Mouse (Mus musculus): ENCODE results near the gene Slco2a1. TPM values are rescaled to one million over a fixed set of nuclear protein-coding genes. Genes with fewer than 3 reads are reported as not detected.
A peak's percentile ranks its signal among the peaks of the same experiment; 100 is the strongest.

Gene Slco2a1
- polyA plus RNA-seq, 1 experiment from 2014 or later: 4.3 TPM

GRCm38 (mm10) chr9:102992877-102993276 lies 4.4 kb downstream of the Slco2a1 start:
- WGBS: 39% methylated on average over 6 of the region's 6 CpGs
- peak overlapping the region; percentile 26 for H3K27ac ChIP-seq (ENCODE audit: low read length)
- peaks cover 27% of the 10 kb centered on the region for H3K4me1 ChIP-seq (ENCODE audit: control insufficient read depth, insufficient read depth, low read length)
- H3K27me3 ChIP-seq (ENCODE audit: control insufficient read depth, insufficient read depth, low read depth, low read length): no peaks in the 10 kb centered on the region
- H3K4me2 ChIP-seq (ENCODE audit: low read length): no peak overlapping the region
- no peaks in the 10 kb centered on the region for H3K36me3 ChIP-seq (ENCODE audit: control insufficient read depth, insufficient read depth, low read length)
- ATAC-seq: no peak
- H3K9me3 ChIP-seq (replicated peaks; ENCODE audit: control insufficient read depth, low read length, poor library complexity, severe bottlenecking): no peaks in the 10 kb centered on the region
- H3K9ac ChIP-seq (ENCODE audit: low read depth, low read length): no peak overlapping the region
- H3K4me3 ChIP-seq (ENCODE audit: low read depth, low read length): no peak overlapping the region

- Histone ChIP-seq H3K4me2 (ENCODE audit: low read length) (no peak overlapping the region), H3K4me1 (ENCODE audit: control insufficient read depth, insufficient read depth, low read length) (peaks cover 27% of the 10 kb centered on the region), H3K27me3 (ENCODE audit: control insufficient read depth, insufficient read depth, low read depth, low read length) (no peaks in the 10 kb centered on the region), H3K36me3 (ENCODE audit: control insufficient read depth, insufficient read depth, low read length) (no peaks in the 10 kb centered on the region), H3K9ac (ENCODE audit: low read depth, low read length) (no peak overlapping the region), H3K4me3 (ENCODE audit: low read depth, low read length) (no peak overlapping the region), H3K9me3 (replicated peaks; ENCODE audit: control insufficient read depth, low read length, poor library complexity, severe bottlenecking) (no peaks in the 10 kb centered on the region), H3K27ac (ENCODE audit: low read length) (no peak overlapping the region)
- WGBS: 83% methylated on average over 5 of the region's 5 CpGs
- no peak for ATAC-seq
These were observed 5.3 kb downstream of the Slco2a1 start for GRCm38 (mm10) chr9:102993764-102994163.

GRCm38 (mm10) chr9:102995800-102996635 lies 7.5 kb downstream of the Slco2a1 start:
- Histone ChIP-seq H3K9ac (ENCODE audit: low read depth, low read length) (no peak overlapping the region), H3K27ac (ENCODE audit: low read length) (no peak overlapping the region), H3K4me1 (ENCODE audit: control insufficient read depth, insufficient read depth, low read length) (peaks cover 11% of the 10 kb centered on the region), H3K9me3 (replicated peaks; ENCODE audit: control insufficient read depth, low read length, poor library complexity, severe bottlenecking) (no peaks in the 10 kb centered on the region), H3K4me3 (ENCODE audit: low read depth, low read length) (no peak overlapping the region), H3K36me3 (ENCODE audit: control insufficient read depth, insufficient read depth, low read length) (no peaks in the 10 kb centered on the region), H3K27me3 (ENCODE audit: control insufficient read depth, insufficient read depth, low read depth, low read length) (no peaks in the 10 kb centered on the region), H3K4me2 (ENCODE audit: low read length) (no peak overlapping the region)
- no peak for ATAC-seq
- WGBS: 87% methylated on average over 12 of the region's 12 CpGs

- WGBS: 83% methylated on average over 7 of the region's 7 CpGs
- no peak overlapping the region for H3K9ac ChIP-seq (ENCODE audit: low read depth, low read length)
- H3K27me3 ChIP-seq (ENCODE audit: control insufficient read depth, insufficient read depth, low read depth, low read length): no peaks in the 10 kb centered on the region
- no peak overlapping the region for H3K4me2 ChIP-seq (ENCODE audit: low read length)
- H3K27ac ChIP-seq (ENCODE audit: low read length): no peak overlapping the region
- no peaks in the 10 kb centered on the region for H3K36me3 ChIP-seq (ENCODE audit: control insufficient read depth, insufficient read depth, low read length)
- H3K4me1 ChIP-seq (ENCODE audit: control insufficient read depth, insufficient read depth, low read length): no peaks in the 10 kb centered on the region
- H3K9me3 ChIP-seq (replicated peaks; ENCODE audit: control insufficient read depth, low read length, poor library complexity, severe bottlenecking): no peaks in the 10 kb centered on the region
- no peak overlapping the region for H3K4me3 ChIP-seq (ENCODE audit: low read depth, low read length)
- no peak for ATAC-seq
These were observed 11.9 kb downstream of the Slco2a1 start for GRCm38 (mm10) chr9:103000384-103000783.

- Histone ChIP-seq H3K9ac (ENCODE audit: low read depth, low read length) (no peak overlapping the region), H3K27me3 (ENCODE audit: control insufficient read depth, insufficient read depth, low read depth, low read length) (peaks cover 9% of the 10 kb centered on the region), H3K4me1 (ENCODE audit: control insufficient read depth, insufficient read depth, low read length) (peaks cover 12% of the 10 kb centered on the region), H3K4me3 (ENCODE audit: low read depth, low read length) (no peak overlapping the region), H3K9me3 (replicated peaks; ENCODE audit: control insufficient read depth, low read length, poor library complexity, severe bottlenecking) (no peaks in the 10 kb centered on the region), H3K36me3 (ENCODE audit: control insufficient read depth, insufficient read depth, low read length) (no peaks in the 10 kb centered on the region), H3K27ac (ENCODE audit: low read length) (no peak overlapping the region), H3K4me2 (ENCODE audit: low read length) (no peak overlapping the region)
- WGBS: 84% methylated on average over 6 of the region's 6 CpGs
- no peak for ATAC-seq
These were observed 15.8 kb downstream of the Slco2a1 start for GRCm38 (mm10) chr9:103004343-103004742.

GRCm38 (mm10) chr9:103007699-103008078 lies 19.2 kb downstream of the Slco2a1 start:
- peaks cover 10% of the 10 kb centered on the region for H3K27me3 ChIP-seq (ENCODE audit: control insufficient read depth, insufficient read depth, low read depth, low read length)
- WGBS: 3% methylated on average over 15 of the region's 15 CpGs
- H3K4me2 ChIP-seq (ENCODE audit: low read length): peak overlapping the region; percentile 86
- 0 out of 2 replicates have a peak, but pooled peaks have one; percentile 25 for ATAC-seq
- H3K4me3 ChIP-seq (ENCODE audit: low read depth, low read length): peak overlapping the region; percentile 40
- H3K36me3 ChIP-seq (ENCODE audit: control insufficient read depth, insufficient read depth, low read length): no peaks in the 10 kb centered on the region
- no peaks in the 10 kb centered on the region for H3K9me3 ChIP-seq (replicated peaks; ENCODE audit: control insufficient read depth, low read length, poor library complexity, severe bottlenecking)
- peak overlapping the region; percentile 58 for H3K9ac ChIP-seq (ENCODE audit: low read depth, low read length)
- H3K27ac ChIP-seq (ENCODE audit: low read length): no peak overlapping the region
- H3K4me1 ChIP-seq (ENCODE audit: control insufficient read depth, insufficient read depth, low read length): peaks cover 12% of the 10 kb centered on the region

GRCm38 (mm10) chr9:103008079-103008855 lies 19.8 kb downstream of the Slco2a1 start:
- H3K9me3 ChIP-seq (replicated peaks; ENCODE audit: control insufficient read depth, low read length, poor library complexity, severe bottlenecking): no peaks in the 10 kb centered on the region
- peak overlapping the region; percentile 40 for H3K4me3 ChIP-seq (ENCODE audit: low read depth, low read length)
- H3K4me1 ChIP-seq (ENCODE audit: control insufficient read depth, insufficient read depth, low read length): peaks cover 12% of the 10 kb centered on the region
- ATAC-seq: 0 out of 2 replicates have a peak, but pooled peaks have one; percentile 17
- WGBS: under 1% methylated on average over 50 of the region's 50 CpGs
- H3K27ac ChIP-seq (ENCODE audit: low read length): no peak overlapping the region
- H3K27me3 ChIP-seq (ENCODE audit: control insufficient read depth, insufficient read depth, low read depth, low read length): peaks cover 10% of the 10 kb centered on the region
- H3K36me3 ChIP-seq (ENCODE audit: control insufficient read depth, insufficient read depth, low read length): no peaks in the 10 kb centered on the region
- H3K9ac ChIP-seq (ENCODE audit: low read depth, low read length): peak overlapping the region; percentile 58
- peak overlapping the region; percentile 86 for H3K4me2 ChIP-seq (ENCODE audit: low read length)

- Histone ChIP-seq H3K9me3 (replicated peaks; ENCODE audit: control insufficient read depth, low read length, poor library complexity, severe bottlenecking) (no peaks in the 10 kb centered on the region), H3K27me3 (ENCODE audit: control insufficient read depth, insufficient read depth, low read depth, low read length) (peaks cover 10% of the 10 kb centered on the region), H3K27ac (ENCODE audit: low read length) (no peak overlapping the region), H3K36me3 (ENCODE audit: control insufficient read depth, insufficient read depth, low read length) (no peaks in the 10 kb centered on the region), H3K9ac (ENCODE audit: low read depth, low read length) (no peak overlapping the region), H3K4me2 (ENCODE audit: low read length) (no peak overlapping the region), H3K4me1 (ENCODE audit: control insufficient read depth, insufficient read depth, low read length) (peaks cover 12% of the 10 kb centered on the region), H3K4me3 (ENCODE audit: low read depth, low read length) (no peak overlapping the region)
- no peak for ATAC-seq
- WGBS: 78% methylated on average over 3 of the region's 3 CpGs
These were observed 21.6 kb downstream of the Slco2a1 start for GRCm38 (mm10) chr9:103010161-103010560.

GRCm38 (mm10) chr9:103013366-103013765 lies 24.9 kb downstream of the Slco2a1 start:
- Histone ChIP-seq H3K4me1 (ENCODE audit: control insufficient read depth, insufficient read depth, low read length) (peaks cover 4% of the 10 kb centered on the region), H3K4me2 (ENCODE audit: low read length) (no peak overlapping the region), H3K27ac (ENCODE audit: low read length) (no peak overlapping the region), H3K4me3 (ENCODE audit: low read depth, low read length) (no peak overlapping the region), H3K9ac (ENCODE audit: low read depth, low read length) (no peak overlapping the region), H3K27me3 (ENCODE audit: control insufficient read depth, insufficient read depth, low read depth, low read length) (peaks cover 5% of the 10 kb centered on the region), H3K36me3 (ENCODE audit: control insufficient read depth, insufficient read depth, low read length) (no peaks in the 10 kb centered on the region), H3K9me3 (replicated peaks; ENCODE audit: control insufficient read depth, low read length, poor library complexity, severe bottlenecking) (no peaks in the 10 kb centered on the region)
- ATAC-seq: no peak
- whole genome bisulfite sequencing: 7% methylated on average over 5 of the region's 5 CpGs

Measured in midbrain, embryonic 16.5 days (tissue).